Mouse (Mus musculus) CH12.LX (cell line): ENCODE data around the gene Vim.

Experiments used
- BHLHE40 ChIP-seq: IDR thresholded peaks from 2 replicates; pipeline ENCODE4 v1.6.1; 2011; ENCODE audit warnings: mild to moderate bottlenecking, low read depth, low read length, improper control_type of control experiment
- CTCF ChIP-seq, 2 experiments: IDR thresholded peaks in 1 of 2; conservative IDR thresholded peaks in 1 of 2; 2 replicates each; pipeline ENCODE4 v1.5.1; 2011 to 2012; ENCODE audit warnings: low read depth in 2 of 2, low read length in 2 of 2, improper control_type of control experiment in 1 of 2, inconsistent platforms in 1 of 2, mild to moderate bottlenecking in 1 of 2, moderate library complexity in 1 of 2
- MAX ChIP-seq: IDR thresholded peaks from 2 replicates; pipeline ENCODE4 v1.6.1; 2011; ENCODE audit warnings: low read length, improper control_type of control experiment
- RAD21 ChIP-seq: IDR thresholded peaks from 2 replicates; pipeline ENCODE4 v1.6.1; 2011; ENCODE audit warnings: low read depth, mild to moderate bottlenecking, low read length, improper control_type of control experiment, moderate library complexity

- TF ChIP-seq BHLHE40 (no peak), CTCF (conservative IDR thresholded peaks at IDR 0.05 in 1 of 2, IDR thresholded peaks at IDR 0.05 in 1 of 2; ENCODE audit: low read depth in 2 of 2, low read length in 2 of 2) (no peak), RAD21 (no peak), MAX (no peak)
These were observed 13.3 kb upstream of the Vim start for GRCm38 (mm10) chr2:13560396-13560795.
